Mouse (Mus musculus): Measurements from ENCODE around the gene Picalm. TPM values are rescaled to one million over a fixed set of nuclear protein-coding genes. Genes with fewer than 3 reads are reported as not detected.

Gene Picalm
- polyA plus RNA-seq (2015; fragmentation: Nextera tagmentation; extraction: Ambion mirVana), result 27.9 and 35.3 TPM in 2 replicates

DNA sequence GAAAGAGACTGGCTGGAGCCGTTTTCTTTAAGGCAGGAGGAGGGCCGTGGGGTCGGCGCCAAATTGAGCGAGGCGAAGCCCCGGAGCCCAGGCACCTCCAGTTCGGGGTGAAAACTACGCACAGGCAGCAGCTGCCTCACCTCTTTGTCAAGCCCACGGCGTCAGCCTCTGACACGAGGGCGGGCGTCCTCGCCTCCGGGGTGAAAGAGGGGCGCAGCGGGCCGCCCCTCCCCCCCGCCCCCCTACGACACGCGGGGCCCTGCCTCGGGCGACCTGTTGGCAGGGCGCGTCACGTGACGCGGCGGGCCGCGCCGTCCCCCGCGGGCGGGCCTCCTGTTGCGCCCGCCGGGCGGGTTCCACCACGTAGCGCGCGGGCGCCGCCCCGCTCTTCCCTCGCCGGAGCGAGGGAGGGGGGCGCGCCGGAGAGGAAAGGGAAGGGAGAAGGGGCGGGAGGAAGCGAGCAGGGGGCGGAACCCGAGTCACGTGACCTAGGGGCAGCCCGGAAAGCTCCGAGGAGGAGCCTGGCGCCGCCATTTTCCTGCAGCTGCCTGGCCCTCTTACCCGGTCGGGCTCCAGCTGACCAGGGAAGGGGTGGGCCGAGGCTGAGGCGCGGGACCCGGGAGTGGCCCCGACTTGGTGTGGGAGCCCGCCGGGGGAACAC, at the start of gene Picalm:
Picalm (plus strand) TSS at position 482 of the 661 bp plus-strand sequence.

Other genes with a start within 250 kb of the Picalm start
- gene Ccdc81, start 226.6 kb upstream of the Picalm start, polyA plus RNA-seq (2015; fragmentation: Nextera tagmentation; extraction: Ambion mirVana), result 0.69 and 0.80 TPM in 2 replicates
- 125 and 127 TPM in 2 replicates for gene Hikeshi, start 189.0 kb upstream of the Picalm start, polyA plus RNA-seq (2015; fragmentation: Nextera tagmentation; extraction: Ambion mirVana)
- gene Eed, start 149.2 kb upstream of the Picalm start, polyA plus RNA-seq (2015; fragmentation: Nextera tagmentation; extraction: Ambion mirVana), result 19.2 and 19.7 TPM in 2 replicates
- gene Ccdc83, start 135.6 kb downstream of the Picalm start, polyA plus RNA-seq (2015; fragmentation: Nextera tagmentation; extraction: Ambion mirVana), result 0.17 TPM in 1 of 2 replicates, not detected in the other
- gene Sytl2, start 172.0 kb downstream of the Picalm start, polyA plus RNA-seq (2015; fragmentation: Nextera tagmentation; extraction: Ambion mirVana), result 12.9 and 13.8 TPM in 2 replicates